Mouse (Mus musculus) activated CD4-positive, CD25-positive, alpha-beta regulatory T cell (primary cell): ENCODE data around the gene Mllt6. TPM values are rescaled to one million over a fixed set of nuclear protein-coding genes. Genes with fewer than 3 reads are reported as not detected.

Source experiments
- polyA plus RNA-seq, 2 experiments: library from polyadenylated mRNA; unstranded; fragments of 100-300 nt; shearing (Covaris generic); gene quantifications; one replicate each; pipeline ENCODE4 v1.2.1; 2017

Mllt6 gene
- 10 to 100 TPM; 15.9 to 17.1 TPM for polyA plus RNA-seq

GRCm38 (mm10) chr11:97662893-97663527 is at the start of gene Mllt6:
Gene Mllt6 (plus strand): TSS chr11:97663414.

GRCm38 (mm10) chr11:97629576-97629975 is 33.6 kb upstream of the Mllt6 start, which contains the start of gene Epop:
Gene Epop (minus strand): TSS chr11:97629702.

GRCm38 (mm10) chr11:97685613-97686321 is 22.6 kb downstream of the Mllt6 start, which contains the start of gene Cisd3:
Gene Cisd3 (plus strand): TSS chr11:97685826.

GRCm38 (mm10) chr11:97700003-97700745 is 37.0 kb downstream of the Mllt6 start, which contains the start of gene Pcgf2:
Gene Pcgf2 (minus strand): TSS chr11:97700497.

GRCm38 (mm10) chr11:97703039-97703826 is 40.0 kb downstream of the Mllt6 start, which contains the start of gene Psmb3:
Gene Psmb3 (plus strand): TSS chr11:97703399.

Other genes with a start within 250 kb of the Mllt6 start
- gene Arhgap23, start 247.9 kb upstream of the Mllt6 start, polyA plus RNA-seq, result 1 to 10 TPM in 1 of 2 experiments, under 1 TPM in 1; 0.02 to 1.4 TPM
- not detected for gene 4933428G20Rik, start 163.1 kb upstream of the Mllt6 start, polyA plus RNA-seq
- under 1 TPM in 1 of 2 experiments, not detected in 1; 0.05 TPM for gene Srcin1, start 87.2 kb upstream of the Mllt6 start, polyA plus RNA-seq
- 1 to 10 TPM; 8.9 to 9.1 TPM for gene Epop, start 33.7 kb upstream of the Mllt6 start, polyA plus RNA-seq
- gene Cisd3, start 22.4 kb downstream of the Mllt6 start, polyA plus RNA-seq, result 100 to 1,000 TPM in 1 of 2 experiments, 10 to 100 TPM in 1; 92.2 to 123 TPM
- gene Pcgf2, start 37.1 kb downstream of the Mllt6 start, polyA plus RNA-seq, result 1 to 10 TPM; 1.2 to 3.7 TPM
- 100 to 1,000 TPM; 475 to 485 TPM for gene Psmb3, start 40.0 kb downstream of the Mllt6 start, polyA plus RNA-seq
- gene Pip4k2b, start 81.3 kb downstream of the Mllt6 start, polyA plus RNA-seq, result 1 to 10 TPM; 1.5 to 4.1 TPM
- gene Cwc25, start 103.1 kb downstream of the Mllt6 start, polyA plus RNA-seq, result 10 to 100 TPM; 16.0 to 24.9 TPM
- not detected for gene 1700001P01Rik, start 112.5 kb downstream of the Mllt6 start, polyA plus RNA-seq
- gene Rpl23, start 119.0 kb downstream of the Mllt6 start, polyA plus RNA-seq, result 100 to 1,000 TPM; 356 to 584 TPM
- 100 to 1,000 TPM; 135 to 219 TPM for gene Lasp1, start 135.6 kb downstream of the Mllt6 start, polyA plus RNA-seq
- gene B230217C12Rik, start 177.4 kb downstream of the Mllt6 start, polyA plus RNA-seq, result 1 to 10 TPM; 1.4 TPM
- under 1 TPM; 0.61 to 0.85 TPM for gene Fbxo47, start 220.7 kb downstream of the Mllt6 start, polyA plus RNA-seq